Mouse (Mus musculus): Measurements from ENCODE around the gene Fam131c. TPM values are rescaled to one million over a fixed set of nuclear protein-coding genes. Genes with fewer than 3 reads are reported as not detected.

The Fam131c gene
- polyA plus RNA-seq, 1 experiment from 2014 or later = 50.1 TPM

DNA sequence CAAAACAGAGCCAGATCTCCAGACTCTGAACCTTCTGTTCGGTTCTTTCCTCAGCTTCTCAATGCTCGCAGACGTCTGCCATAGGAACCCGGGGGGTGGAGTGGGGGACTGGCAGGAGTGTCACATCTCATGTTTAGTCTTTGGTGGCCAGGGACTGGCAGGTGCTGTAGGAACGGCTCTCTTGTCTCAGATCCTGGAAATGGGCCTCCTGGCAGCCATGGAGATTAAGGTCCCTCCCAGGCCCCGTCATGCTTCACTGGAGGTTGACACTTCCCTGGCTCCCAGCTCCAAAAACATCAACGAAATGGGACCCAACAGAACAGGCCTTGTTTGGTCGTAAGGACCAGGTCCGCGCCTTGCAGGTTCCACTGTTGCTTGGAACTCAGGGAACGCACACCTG, 19.4 kb upstream of the Fam131c start:
- Histone ChIP-seq H3K27ac (ENCODE audit: low read length) (no peak overlapping the region), H3K36me3 (ENCODE audit: control insufficient read depth, insufficient read depth, low read length) (no peaks in the 10 kb centered on the region), H3K4me2 (ENCODE audit: low read length) (no peak overlapping the region), H3K9ac (ENCODE audit: low read depth, low read length) (no peak overlapping the region), H3K9me3 (replicated peaks; ENCODE audit: control insufficient read depth, low read length, poor library complexity, severe bottlenecking) (no peaks in the 10 kb centered on the region), H3K27me3 (ENCODE audit: control insufficient read depth, insufficient read depth, low read depth, low read length) (no peaks in the 10 kb centered on the region), H3K4me3 (ENCODE audit: low read depth, low read length) (no peak overlapping the region), H3K4me1 (ENCODE audit: control insufficient read depth, insufficient read depth, low read length) (no peaks in the 10 kb centered on the region)
- WGBS = 61% methylated on average over 11 of the region's 11 CpGs
- ATAC-seq = no peak

DNA sequence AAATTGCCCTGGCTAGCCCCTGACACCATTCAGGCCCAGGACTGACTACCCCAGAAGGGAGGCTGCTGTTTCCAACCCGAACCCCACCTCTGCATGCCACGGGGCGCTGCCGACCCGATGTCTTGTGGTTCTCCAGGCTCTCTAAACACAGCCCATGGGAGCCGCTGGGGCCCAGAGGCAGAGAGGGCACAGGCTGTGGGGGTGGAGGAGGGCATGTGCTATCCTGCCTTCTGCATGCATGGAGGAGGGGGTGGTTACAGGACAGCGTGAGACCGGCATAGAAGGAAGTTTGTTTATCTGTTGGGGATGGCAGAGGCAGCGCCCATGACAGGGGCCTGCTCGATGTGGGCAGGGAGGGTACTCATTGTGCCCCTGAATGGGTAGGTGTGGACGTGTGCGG, 18.0 kb upstream of the Fam131c start:
- Histone ChIP-seq H3K27ac (ENCODE audit: low read length) (no peak overlapping the region), H3K27me3 (ENCODE audit: control insufficient read depth, insufficient read depth, low read depth, low read length) (no peaks in the 10 kb centered on the region), H3K4me2 (ENCODE audit: low read length) (no peak overlapping the region), H3K4me3 (ENCODE audit: low read depth, low read length) (no peak overlapping the region), H3K36me3 (ENCODE audit: control insufficient read depth, insufficient read depth, low read length) (no peaks in the 10 kb centered on the region), H3K9ac (ENCODE audit: low read depth, low read length) (no peak overlapping the region), H3K9me3 (replicated peaks; ENCODE audit: control insufficient read depth, low read length, poor library complexity, severe bottlenecking) (no peaks in the 10 kb centered on the region), H3K4me1 (ENCODE audit: control insufficient read depth, insufficient read depth, low read length) (no peaks in the 10 kb centered on the region)
- 90% methylated on average over 12 of the region's 12 CpGs for WGBS
- ATAC-seq = no peak

DNA sequence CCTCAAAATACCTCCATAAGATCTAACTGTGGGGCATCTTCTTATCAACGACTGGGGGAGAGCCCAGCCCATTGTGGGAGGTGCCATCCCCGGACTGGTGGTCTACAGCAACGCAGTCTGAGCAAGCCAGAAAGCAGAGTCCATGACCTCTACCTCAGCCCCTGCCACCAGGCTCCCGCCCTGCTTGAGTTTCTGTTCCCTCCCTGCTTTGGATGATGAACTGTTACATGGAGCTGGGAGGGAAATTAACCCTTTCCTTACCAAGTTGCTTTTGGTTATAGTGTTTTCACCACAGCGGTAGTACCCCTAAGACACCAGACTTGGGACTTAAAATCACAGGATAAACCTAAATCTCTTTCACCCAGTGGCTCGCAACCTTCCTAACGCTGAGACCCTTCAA, 16.0 kb upstream of the Fam131c start:
- H3K4me3 ChIP-seq (ENCODE audit: low read depth, low read length) = no peak overlapping the region
- H3K27me3 ChIP-seq (ENCODE audit: control insufficient read depth, insufficient read depth, low read depth, low read length) = no peaks in the 10 kb centered on the region
- no peaks in the 10 kb centered on the region for H3K4me1 ChIP-seq (ENCODE audit: control insufficient read depth, insufficient read depth, low read length)
- H3K9ac ChIP-seq (ENCODE audit: low read depth, low read length) = no peak overlapping the region
- H3K9me3 ChIP-seq (replicated peaks; ENCODE audit: control insufficient read depth, low read length, poor library complexity, severe bottlenecking) = no peaks in the 10 kb centered on the region
- 66% methylated on average over 7 of the region's 7 CpGs for WGBS
- H3K27ac ChIP-seq (ENCODE audit: low read length) = no peak overlapping the region
- no peak for ATAC-seq
- H3K4me2 ChIP-seq (ENCODE audit: low read length) = no peak overlapping the region
- no peaks in the 10 kb centered on the region for H3K36me3 ChIP-seq (ENCODE audit: control insufficient read depth, insufficient read depth, low read length)

DNA sequence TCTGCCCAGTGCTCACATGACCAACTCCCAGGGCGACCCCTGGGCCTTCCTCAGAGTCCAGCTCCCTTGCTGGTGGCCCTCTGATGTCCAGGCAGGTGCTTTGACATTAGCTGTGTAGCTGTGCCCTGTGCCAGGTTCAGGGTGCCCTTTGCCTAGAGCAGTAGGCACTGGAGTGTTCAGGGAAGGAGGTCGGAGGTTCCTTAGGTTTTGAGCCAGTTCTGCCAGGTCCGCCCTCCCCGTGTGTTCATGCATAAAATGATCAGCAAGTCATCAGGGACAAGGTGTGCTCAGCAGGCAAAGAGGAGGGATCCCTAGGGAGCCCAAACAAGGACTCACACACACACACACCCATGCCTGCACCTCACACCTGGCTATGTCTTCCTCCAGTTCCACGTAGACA, 15.0 kb upstream of the Fam131c start:
- Histone ChIP-seq H3K9me3 (replicated peaks; ENCODE audit: control insufficient read depth, low read length, poor library complexity, severe bottlenecking) (no peaks in the 10 kb centered on the region), H3K4me3 (ENCODE audit: low read depth, low read length) (no peak overlapping the region), H3K27ac (ENCODE audit: low read length) (no peak overlapping the region), H3K36me3 (ENCODE audit: control insufficient read depth, insufficient read depth, low read length) (no peaks in the 10 kb centered on the region), H3K4me2 (ENCODE audit: low read length) (no peak overlapping the region), H3K4me1 (ENCODE audit: control insufficient read depth, insufficient read depth, low read length) (no peaks in the 10 kb centered on the region), H3K9ac (ENCODE audit: low read depth, low read length) (no peak overlapping the region), H3K27me3 (ENCODE audit: control insufficient read depth, insufficient read depth, low read depth, low read length) (no peaks in the 10 kb centered on the region)
- 73% methylated on average over 5 of the region's 5 CpGs for WGBS
- ATAC-seq = no peak

DNA sequence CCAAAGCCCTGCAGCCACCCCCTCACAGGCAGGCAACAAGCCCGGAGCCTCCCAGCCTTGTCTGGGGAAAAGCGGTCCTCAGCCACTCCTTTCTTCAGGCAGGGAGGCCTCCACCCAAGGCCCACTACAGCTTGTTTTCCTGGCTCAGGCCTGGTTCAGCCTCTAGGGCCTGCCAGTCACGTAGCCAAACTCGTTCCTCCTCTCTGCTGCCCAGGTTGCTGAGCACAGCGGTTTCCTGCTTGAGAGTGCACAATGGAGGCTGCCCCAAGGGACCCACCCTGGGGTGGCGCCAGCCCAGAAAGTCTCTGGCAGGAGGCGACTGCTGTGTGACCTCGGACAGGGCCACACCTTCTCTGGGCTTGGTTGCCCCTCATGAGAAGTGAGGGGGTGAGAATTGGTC, 14.2 kb upstream of the Fam131c start:
- Histone ChIP-seq H3K27me3 (ENCODE audit: control insufficient read depth, insufficient read depth, low read depth, low read length) (no peaks in the 10 kb centered on the region), H3K4me1 (ENCODE audit: control insufficient read depth, insufficient read depth, low read length) (no peaks in the 10 kb centered on the region), H3K4me3 (ENCODE audit: low read depth, low read length) (no peak overlapping the region), H3K36me3 (ENCODE audit: control insufficient read depth, insufficient read depth, low read length) (no peaks in the 10 kb centered on the region), H3K4me2 (ENCODE audit: low read length) (no peak overlapping the region), H3K9me3 (replicated peaks; ENCODE audit: control insufficient read depth, low read length, poor library complexity, severe bottlenecking) (no peaks in the 10 kb centered on the region), H3K27ac (ENCODE audit: low read length) (no peak overlapping the region), H3K9ac (ENCODE audit: low read depth, low read length) (no peak overlapping the region)
- ATAC-seq = no peak
- 71% methylated on average over 8 of the region's 8 CpGs for WGBS

DNA sequence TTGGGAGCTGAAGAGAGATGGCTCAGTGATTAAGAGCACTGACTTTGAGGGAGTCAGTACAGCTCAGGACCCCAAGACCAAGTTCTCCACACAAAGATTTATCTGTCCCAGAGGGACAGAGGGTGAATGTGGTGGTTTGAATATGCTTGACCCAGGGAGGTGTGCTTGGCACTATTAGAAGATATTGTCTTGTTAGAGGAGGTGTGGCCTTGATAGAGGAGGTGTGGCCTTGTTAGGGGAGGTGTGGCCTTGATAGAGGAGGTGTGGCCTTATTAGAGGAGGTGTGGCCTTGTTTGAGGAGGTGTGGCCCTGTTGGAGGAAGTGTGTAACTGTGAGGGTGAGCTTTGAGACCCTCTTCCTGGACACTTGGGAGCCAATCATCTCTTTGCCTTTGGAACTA, 10.2 kb upstream of the Fam131c start:
- Histone ChIP-seq H3K4me2 (ENCODE audit: low read length) (no peak overlapping the region), H3K9ac (ENCODE audit: low read depth, low read length) (no peak overlapping the region), H3K36me3 (ENCODE audit: control insufficient read depth, insufficient read depth, low read length) (no peaks in the 10 kb centered on the region), H3K27me3 (ENCODE audit: control insufficient read depth, insufficient read depth, low read depth, low read length) (no peaks in the 10 kb centered on the region), H3K27ac (ENCODE audit: low read length) (no peak overlapping the region), H3K9me3 (replicated peaks; ENCODE audit: control insufficient read depth, low read length, poor library complexity, severe bottlenecking) (no peaks in the 10 kb centered on the region), H3K4me1 (ENCODE audit: control insufficient read depth, insufficient read depth, low read length) (no peaks in the 10 kb centered on the region), H3K4me3 (ENCODE audit: low read depth, low read length) (no peak overlapping the region)
- no peak for ATAC-seq

DNA sequence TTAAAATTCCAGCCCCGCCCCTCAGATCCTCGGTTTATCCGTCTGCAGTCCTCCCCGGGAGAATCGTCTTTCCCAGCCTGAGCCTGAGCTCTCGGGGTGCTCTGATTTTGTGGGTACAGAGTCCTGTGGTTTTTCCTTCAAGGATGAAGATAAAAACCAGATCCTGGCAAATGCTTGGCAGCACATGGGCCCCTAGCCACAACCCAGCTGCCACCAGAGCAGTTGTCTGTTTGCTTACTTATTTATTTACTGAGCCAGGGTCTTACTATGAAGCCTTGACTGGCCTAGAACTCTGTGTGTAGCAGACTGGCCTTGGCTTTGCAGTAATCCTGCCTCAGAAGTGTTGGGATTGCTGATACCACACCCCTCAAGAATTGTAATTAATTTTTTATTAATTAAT, 8.8 kb upstream of the Fam131c start:
- no peak for ATAC-seq
- WGBS = 91% methylated on average over 6 of the region's 6 CpGs

DNA sequence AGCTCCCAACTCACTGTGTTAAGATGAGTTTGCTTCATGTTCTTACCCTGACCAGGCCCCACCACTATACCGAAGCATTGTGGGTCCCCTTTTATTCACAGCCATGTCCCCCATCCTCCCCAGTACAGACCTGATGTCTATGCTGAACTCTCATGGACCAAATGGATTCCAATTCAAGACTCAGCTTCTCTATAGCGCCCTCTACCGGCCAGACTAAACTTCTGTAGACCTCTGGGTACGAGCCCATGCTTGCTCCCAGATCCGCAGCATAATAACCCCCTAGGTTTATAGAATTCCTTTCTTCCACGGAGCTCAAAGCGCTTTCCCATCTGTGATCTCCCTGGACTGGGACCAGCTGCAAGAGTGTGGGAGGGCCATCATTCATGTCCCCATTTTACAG, 7.2 kb upstream of the Fam131c start:
- H3K4me2 ChIP-seq (ENCODE audit: low read length) = no peak overlapping the region
- no peak for ATAC-seq
- H3K27ac ChIP-seq (ENCODE audit: low read length) = no peak overlapping the region
- no peaks in the 10 kb centered on the region for H3K4me1 ChIP-seq (ENCODE audit: control insufficient read depth, insufficient read depth, low read length)
- no peaks in the 10 kb centered on the region for H3K9me3 ChIP-seq (replicated peaks; ENCODE audit: control insufficient read depth, low read length, poor library complexity, severe bottlenecking)
- no peak overlapping the region for H3K9ac ChIP-seq (ENCODE audit: low read depth, low read length)
- H3K4me3 ChIP-seq (ENCODE audit: low read depth, low read length) = no peak overlapping the region
- no peaks in the 10 kb centered on the region for H3K27me3 ChIP-seq (ENCODE audit: control insufficient read depth, insufficient read depth, low read depth, low read length)
- H3K36me3 ChIP-seq (ENCODE audit: control insufficient read depth, insufficient read depth, low read length) = no peaks in the 10 kb centered on the region
- WGBS = 27% methylated on average over 7 of the region's 7 CpGs

More for the DNA sequence above, 8.8 kb upstream of the Fam131c start:
- Histone ChIP-seq H3K27ac (ENCODE audit: low read length) (no peak overlapping the region), H3K27me3 (ENCODE audit: control insufficient read depth, insufficient read depth, low read depth, low read length) (no peaks in the 10 kb centered on the region), H3K9ac (ENCODE audit: low read depth, low read length) (no peak overlapping the region), H3K9me3 (replicated peaks; ENCODE audit: control insufficient read depth, low read length, poor library complexity, severe bottlenecking) (no peaks in the 10 kb centered on the region), H3K4me1 (ENCODE audit: control insufficient read depth, insufficient read depth, low read length) (no peaks in the 10 kb centered on the region), H3K4me3 (ENCODE audit: low read depth, low read length) (no peak overlapping the region), H3K36me3 (ENCODE audit: control insufficient read depth, insufficient read depth, low read length) (no peaks in the 10 kb centered on the region), H3K4me2 (ENCODE audit: low read length) (no peak overlapping the region)

DNA sequence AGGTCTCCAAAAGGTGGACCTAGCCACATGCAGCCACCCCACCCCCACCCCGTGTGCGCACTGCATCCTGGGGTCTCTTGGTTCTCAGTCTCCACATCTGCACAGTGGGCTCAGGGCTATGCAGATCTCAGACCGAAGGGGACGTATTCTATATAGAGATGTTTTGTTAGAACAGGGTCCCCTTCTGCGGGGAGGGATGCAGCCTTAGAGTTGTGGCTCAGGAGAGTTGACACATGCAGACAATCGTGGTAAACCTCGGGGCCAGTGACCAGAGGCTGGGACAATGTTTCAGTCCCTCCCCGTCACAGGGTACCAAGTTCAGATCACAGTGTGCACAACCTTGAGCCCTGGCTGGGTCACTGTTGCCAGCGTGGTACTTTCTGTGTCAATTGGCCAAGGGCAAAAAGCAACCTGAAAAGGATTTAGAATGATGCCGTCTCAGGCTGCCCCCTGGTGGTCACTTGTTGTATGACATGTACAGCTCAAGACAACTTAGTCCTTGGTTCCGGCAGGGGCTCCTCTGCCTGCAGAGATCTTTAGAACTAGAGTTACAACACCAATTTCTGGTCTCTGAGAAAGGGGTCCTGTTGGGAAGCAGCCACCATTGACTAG, 5.0 kb upstream of the Fam131c start:
- no peak overlapping the region for H3K27ac ChIP-seq (ENCODE audit: low read length)
- no peaks in the 10 kb centered on the region for H3K36me3 ChIP-seq (ENCODE audit: control insufficient read depth, insufficient read depth, low read length)
- no peaks in the 10 kb centered on the region for H3K9me3 ChIP-seq (replicated peaks; ENCODE audit: control insufficient read depth, low read length, poor library complexity, severe bottlenecking)
- peak; percentile 18; the same call in 1 of the 2 replicates for ATAC-seq
- peaks cover 9% of the 10 kb centered on the region for H3K27me3 ChIP-seq (ENCODE audit: control insufficient read depth, insufficient read depth, low read depth, low read length)
- H3K9ac ChIP-seq (ENCODE audit: low read depth, low read length) = no peak overlapping the region
- 25% methylated on average over 11 of the region's 11 CpGs for WGBS
- H3K4me1 ChIP-seq (ENCODE audit: control insufficient read depth, insufficient read depth, low read length) = no peaks in the 10 kb centered on the region
- H3K4me3 ChIP-seq (ENCODE audit: low read depth, low read length) = no peak overlapping the region
- H3K4me2 ChIP-seq (ENCODE audit: low read length) = no peak overlapping the region; the same call in 1 of the 2 replicates

Measured in midbrain, embryonic 16.5 days (tissue).